Mouse (Mus musculus) right cerebral cortex, adult 18-20 months (tissue): ENCODE data around the gene Wnt5b.

Experiments
- DNase-seq: peaks from one replicate; pipeline ENCODE4 v3.0.0; 2022; ENCODE audit warnings: mixed read lengths

Gene Wnt5b

DNA sequence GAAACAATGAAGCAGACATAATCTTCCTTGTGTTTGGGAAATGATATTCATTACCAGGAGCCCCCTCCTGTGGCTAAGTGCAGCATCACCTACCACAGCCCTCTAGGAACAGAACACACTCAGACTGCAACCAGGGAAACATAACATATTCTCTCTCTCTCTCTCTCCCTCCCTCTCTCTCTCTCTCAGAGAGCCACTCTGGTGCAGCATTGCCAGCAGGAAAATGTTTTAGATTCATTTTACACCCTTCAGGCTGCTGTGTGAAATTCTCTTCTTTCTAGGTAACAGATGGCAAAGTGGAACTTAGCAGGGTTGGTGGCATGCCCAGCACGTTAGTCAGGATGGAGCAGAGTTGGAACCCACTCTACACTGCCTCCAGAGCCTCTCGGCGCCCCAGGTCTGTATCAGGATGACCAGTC lies 22.7 kb downstream of the Wnt5b start:
- peak; percentile 72 for DNase-seq

- no peak for DNase-seq
Measured at GRCm38 (mm10) chr6:119520731-119521130, 23.4 kb downstream of the Wnt5b start.

- DNase-seq, result no peak
Measured at GRCm38 (mm10) chr6:119514085-119514484, 30.1 kb downstream of the Wnt5b start.

DNA sequence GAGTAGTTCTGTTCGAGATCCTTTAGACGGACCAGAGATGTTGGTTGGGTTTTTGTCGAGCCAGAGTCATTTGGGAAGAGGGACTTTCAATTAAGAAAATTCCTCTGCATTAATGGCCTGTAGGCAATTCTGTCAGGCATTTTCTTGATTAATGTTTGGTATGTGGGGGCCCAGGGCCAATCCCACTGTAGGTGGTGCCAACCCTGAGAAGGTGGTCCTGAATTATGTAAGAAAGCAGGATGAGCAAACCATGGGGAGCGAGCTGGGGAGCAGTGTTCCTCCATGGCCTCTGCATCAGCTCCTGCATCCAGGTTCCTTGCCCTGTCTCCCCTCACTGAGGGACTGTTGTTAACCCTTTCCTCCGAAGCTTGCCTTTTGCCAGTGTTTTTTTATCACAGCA lies 30.7 kb downstream of the Wnt5b start:
- DNase-seq, result no peak

GRCm38 (mm10) chr6:119512701-119513100 lies 31.4 kb downstream of the Wnt5b start:
- DNase-seq, result no peak

DNA sequence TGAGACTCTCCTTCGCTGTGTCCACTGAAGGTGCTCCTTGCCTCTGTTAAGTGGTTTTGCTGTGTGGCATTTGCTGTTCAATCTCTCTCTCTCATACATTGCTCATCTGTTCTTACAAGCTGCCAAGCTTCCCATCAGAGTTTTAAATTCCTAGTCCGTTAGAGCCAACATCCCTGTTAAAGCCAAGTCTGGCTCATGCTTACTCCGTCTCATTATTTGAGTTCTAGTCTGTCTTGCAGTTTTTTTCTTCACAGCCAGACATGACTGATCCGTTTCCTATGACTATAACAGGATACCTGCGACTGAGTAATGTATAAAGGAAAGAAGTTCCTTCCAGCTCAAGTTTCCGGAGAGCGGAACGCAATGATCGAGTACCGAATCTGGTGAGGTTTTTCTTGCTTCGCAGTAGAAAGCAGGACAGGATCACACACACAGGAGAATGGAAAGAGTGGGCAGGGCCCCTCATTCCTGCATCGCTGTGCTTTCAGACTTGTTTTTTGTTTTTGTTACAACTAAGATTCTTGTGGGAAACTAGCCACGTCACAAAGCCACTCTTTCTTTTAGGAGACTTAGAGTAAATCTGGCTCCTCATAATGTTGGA lies 34.6 kb downstream of the Wnt5b start:
- DNase-seq, result no peak

DNA sequence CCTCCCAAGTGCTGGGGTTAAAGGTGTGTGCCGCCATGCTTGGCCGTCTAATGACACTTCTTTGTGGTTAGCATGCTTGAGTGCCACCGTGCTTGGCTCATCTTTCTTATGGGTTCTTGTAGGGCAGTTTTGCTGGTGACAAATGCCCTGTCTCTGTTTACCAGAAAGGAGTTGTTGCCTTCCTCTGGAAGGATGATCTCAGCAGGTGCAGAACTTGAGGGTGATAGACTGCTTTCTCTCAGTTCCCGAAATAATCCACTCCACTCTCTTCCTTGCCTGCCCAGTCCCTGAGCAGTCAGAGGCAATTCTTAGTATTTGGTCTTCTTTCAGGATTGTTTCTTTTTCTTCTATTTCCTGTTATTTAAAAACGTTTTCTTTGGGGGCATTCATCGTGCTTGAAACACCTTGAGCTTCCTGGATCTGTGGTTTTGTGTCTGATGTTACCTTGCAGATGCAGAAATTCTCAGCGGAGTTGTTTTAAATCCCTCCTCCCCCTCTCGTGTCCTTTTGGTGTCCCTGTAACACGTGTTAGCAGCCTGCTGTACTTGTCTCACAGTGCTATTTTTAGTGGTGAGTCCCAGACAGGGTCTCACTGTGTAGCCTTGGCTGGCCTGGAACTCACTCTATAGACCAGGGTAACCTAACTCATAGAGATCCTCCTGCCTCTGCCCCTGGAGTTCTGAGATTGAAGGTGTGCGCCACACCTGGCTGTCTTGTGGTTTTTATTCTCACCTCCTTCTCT lies 35.3 kb downstream of the Wnt5b start:
- DNase-seq, result no peak

DNA sequence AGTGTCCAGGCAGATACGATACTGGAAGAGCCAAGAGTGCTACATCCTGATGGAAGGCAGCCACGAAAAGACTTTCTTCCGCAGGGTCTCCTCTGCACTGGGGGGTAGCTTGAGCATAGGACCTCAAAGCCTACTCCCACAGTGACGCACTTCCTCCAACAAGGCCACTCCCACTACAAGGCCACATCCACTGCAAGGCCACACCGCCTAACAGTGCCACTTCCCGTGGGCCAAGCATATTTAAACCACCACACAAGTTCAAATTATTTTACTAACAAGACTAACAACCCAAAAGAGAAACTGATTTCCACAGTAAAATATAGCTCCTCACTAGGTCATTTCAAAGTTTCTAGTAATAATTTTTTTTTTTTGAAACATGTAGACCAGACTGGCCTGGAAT lies 35.9 kb downstream of the Wnt5b start:
- DNase-seq, result no peak

- no peak for DNase-seq
Measured at GRCm38 (mm10) chr6:119505525-119506225, 38.5 kb downstream of the Wnt5b start.

GRCm38 (mm10) chr6:119504756-119505155 lies 39.4 kb downstream of the Wnt5b start:
- DNase-seq, result no peak

DNA sequence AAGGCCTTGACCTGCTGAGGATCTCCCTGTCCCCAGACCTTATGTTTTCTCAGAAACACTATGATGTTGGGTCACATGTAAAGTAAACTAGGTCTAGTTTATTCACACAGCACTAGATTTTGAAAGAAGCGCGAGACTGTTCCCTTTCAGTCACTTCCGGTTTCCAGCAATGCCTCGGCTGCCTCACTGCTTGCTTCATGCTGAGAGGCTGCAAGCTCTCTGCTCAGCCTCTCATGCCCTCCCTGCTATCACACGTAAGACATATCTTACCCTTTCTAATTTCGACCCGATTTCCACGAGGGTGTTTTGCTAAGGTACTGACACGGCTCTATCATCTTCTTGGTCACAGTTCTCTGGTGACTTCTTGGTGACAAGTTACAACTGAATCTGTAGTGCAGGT lies 42.1 kb downstream of the Wnt5b start:
- DNase-seq, result no peak

DNA sequence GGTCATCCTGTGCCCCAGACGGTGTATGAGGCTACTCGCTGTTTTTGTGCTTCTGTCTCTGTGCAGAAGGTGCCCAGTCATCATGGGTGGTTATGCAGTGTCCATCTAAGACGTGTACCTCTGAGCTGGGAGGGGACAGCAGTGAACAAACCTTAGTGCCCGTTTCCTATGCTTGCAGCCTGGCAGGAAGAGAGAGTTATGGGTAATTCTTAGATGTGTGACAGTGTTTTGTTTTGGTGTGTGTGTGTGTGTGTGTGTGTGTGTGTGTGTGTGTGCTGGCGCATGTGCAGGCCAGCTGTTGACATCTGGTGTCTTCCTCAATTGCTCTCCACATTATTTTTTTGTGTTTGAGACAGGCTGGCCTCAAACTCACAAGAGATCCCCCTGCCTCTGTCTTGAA lies 44.1 kb downstream of the Wnt5b start:
- DNase-seq, result no peak

DNA sequence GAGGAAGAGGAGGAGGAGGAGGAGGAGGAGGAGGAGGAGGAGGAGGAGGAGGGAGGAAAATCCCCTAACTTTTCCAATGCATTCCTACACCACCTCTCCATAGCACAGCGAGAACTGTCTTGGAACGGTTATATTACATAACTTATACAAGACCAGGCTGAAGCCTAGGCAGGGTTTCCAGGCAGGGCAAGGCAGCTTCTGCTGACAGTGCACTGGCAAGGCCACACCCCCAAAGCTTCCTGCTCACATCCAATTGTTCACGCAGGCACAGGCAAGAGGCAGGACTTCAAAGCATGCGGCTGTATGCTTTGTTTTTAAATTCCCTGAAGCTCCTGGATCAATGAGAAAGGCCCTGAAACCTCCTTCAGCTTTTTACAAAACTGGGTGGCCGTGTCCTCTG lies 44.9 kb downstream of the Wnt5b start:
- DNase-seq, result peak; percentile 40

GRCm38 (mm10) chr6:119492630-119493014 lies 51.5 kb downstream of the Wnt5b start:
- DNase-seq, result no peak

- no peak for DNase-seq
Measured at GRCm38 (mm10) chr6:119491997-119492629, 52.0 kb downstream of the Wnt5b start.

GRCm38 (mm10) chr6:119491006-119491405 lies 53.1 kb downstream of the Wnt5b start:
- no peak for DNase-seq

DNA sequence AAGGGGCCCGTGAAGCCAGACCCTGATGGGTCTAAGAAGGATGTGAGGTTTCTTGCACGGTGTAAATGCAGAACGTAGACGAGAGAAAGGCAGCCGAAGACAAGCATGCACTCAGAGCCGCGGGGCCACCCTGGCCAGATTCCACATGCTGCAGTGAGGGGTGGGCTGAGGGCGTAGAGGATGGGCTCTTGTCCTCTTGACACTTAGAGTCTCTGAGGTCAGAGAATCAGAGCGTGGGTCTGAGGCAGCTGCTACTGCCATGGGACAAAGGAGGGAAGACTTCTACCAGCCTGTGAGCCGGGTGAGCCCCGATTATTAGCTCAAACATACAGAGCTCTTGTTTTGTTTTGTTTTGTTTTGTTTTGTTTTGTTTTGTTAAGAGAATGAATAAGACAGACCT lies 53.6 kb downstream of the Wnt5b start:
- DNase-seq, result no peak

DNA sequence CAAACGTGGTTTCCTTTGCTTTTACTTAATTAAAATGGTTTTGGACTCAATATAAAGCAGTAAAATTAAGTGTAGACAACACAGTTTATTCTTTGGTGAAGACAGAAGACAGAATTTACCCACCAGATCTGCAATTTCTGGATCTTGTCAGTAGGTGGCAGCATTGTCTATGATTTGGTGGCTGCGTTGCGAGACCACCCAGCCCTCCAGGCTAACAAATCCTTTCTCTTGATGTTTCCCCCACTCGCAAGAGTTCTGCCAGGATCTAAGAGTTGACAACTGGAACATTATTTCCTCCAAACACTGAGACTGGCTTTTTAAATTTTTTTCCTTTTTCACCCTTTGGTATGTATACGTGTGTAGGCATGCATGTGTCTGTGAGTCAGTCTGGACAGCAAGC lies 54.4 kb downstream of the Wnt5b start:
- DNase-seq, result no peak

DNA sequence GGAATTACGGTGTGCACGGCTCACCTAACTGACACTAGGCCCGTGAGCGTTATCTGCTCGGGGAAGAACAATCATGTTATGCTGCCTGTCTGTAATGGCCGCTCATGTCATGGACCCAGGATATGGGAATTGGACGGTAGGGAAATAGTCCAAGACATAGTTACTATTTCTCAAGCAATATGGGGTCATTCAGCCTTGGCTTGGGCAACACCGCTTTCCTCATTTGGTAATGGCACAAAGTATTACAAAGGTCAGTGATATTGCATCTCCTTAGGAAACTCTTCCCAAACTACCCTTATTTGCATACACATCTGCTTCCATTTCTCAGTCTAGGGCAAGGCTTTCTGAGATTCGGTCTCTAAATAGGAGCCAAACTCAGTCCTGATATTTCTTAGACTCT lies 56.5 kb downstream of the Wnt5b start:
- no peak for DNase-seq

GRCm38 (mm10) chr6:119487085-119487458 lies 57.1 kb downstream of the Wnt5b start:
- no peak for DNase-seq

GRCm38 (mm10) chr6:119486381-119487084 lies 57.6 kb downstream of the Wnt5b start:
- DNase-seq, result no peak

DNA sequence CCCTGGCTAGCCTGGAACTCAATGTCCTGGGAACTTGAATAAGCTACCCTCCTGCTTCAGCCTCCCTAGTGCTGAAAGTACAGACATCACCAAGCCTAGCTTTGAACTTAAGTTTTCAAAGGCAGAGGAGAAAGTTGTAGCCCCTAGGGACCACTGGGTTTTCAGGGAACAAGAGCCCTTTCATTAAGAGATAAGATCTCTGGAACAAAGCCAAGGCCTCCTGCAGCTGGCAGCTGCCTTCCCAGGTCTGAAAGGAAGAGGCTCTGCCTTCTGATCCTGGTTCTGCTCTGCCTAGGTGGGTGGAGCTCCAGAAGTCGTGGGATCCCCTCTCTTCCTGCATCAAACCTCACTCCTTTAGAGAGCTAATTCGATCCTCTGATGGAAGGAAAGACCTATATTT lies 58.7 kb downstream of the Wnt5b start:
- DNase-seq, result no peak

GRCm38 (mm10) chr6:119482958-119483600 lies 61.1 kb downstream of the Wnt5b start:
- DNase-seq, result peak; percentile 47
